Mouse (Mus musculus) embryonic facial prominence, embryonic 11.5 days (tissue): ENCODE measurements at regions not wholly inside any gene's neighbourhood (a gene's known extent, or its start where the extent isn't known, plus 50 kb on each side); places are given as distances from the start of the nearest gene placed in this dataset.

ENCODE experiments used
- ATAC-seq: fragments of 200-750 bp; cut with Nextera tagmentation; replicated peaks from 2 replicates; pipeline ENCODE4 v1.8.0; 2017; ENCODE audit warnings: low read depth; ENCODE audit not compliant: insufficient number of reproducible peaks, low FRiP score, low TSS enrichment
- DNase-seq: peaks from one replicate; pipeline ENCODE4 v3.0.0-alpha.2; 2015; ENCODE audit warnings: low spot score
- H3K27ac ChIP-seq: fragments of 300-500 bp; sonication (generic); replicated peaks from 2 replicates; pipeline ENCODE4 v1.5.1; 2014; ENCODE audit warnings: mild to moderate bottlenecking, low read depth, low read length, control low read depth
- H3K27me3 ChIP-seq: fragments of 300-500 bp; sonication (generic); 2 replicates; pipeline ENCODE4 v1.6.1; 2014; ENCODE audit warnings: mild to moderate bottlenecking, low read length, moderate library complexity, mixed read lengths; ENCODE audit not compliant: control insufficient read depth, insufficient read depth
- H3K36me3 ChIP-seq: fragments of 300-500 bp; sonication (generic); replicated peaks from 2 replicates; pipeline ENCODE4 v1.6.1; 2014; ENCODE audit warnings: low read depth, mild to moderate bottlenecking, low read length, moderate library complexity, mixed read lengths; ENCODE audit not compliant: control insufficient read depth, insufficient read depth
- H3K4me1 ChIP-seq: fragments of 300-500 bp; sonication (generic); 2 replicates; pipeline ENCODE4 v1.6.1; 2014; ENCODE audit warnings: low read length, mixed read lengths; ENCODE audit not compliant: control insufficient read depth, insufficient read depth
- H3K4me2 ChIP-seq: fragments of 300-500 bp; sonication (generic); 2 replicates; pipeline ENCODE4 v1.6.1; 2014; ENCODE audit warnings: low read depth, mild to moderate bottlenecking, control low read depth, low read length, moderate library complexity
- H3K4me3 ChIP-seq: fragments of 300-500 bp; sonication (generic); 2 replicates; pipeline ENCODE4 v1.5.1; 2014; ENCODE audit warnings: low read depth, low read length, control low read depth
- H3K9ac ChIP-seq: fragments of 300-500 bp; sonication (generic); replicated peaks from 2 replicates; pipeline ENCODE4 v1.6.1; 2014; ENCODE audit warnings: mild to moderate bottlenecking, control low read depth, low read length
- H3K9me3 ChIP-seq: fragments of 300-500 bp; sonication (generic); replicated peaks from 2 replicates; pipeline ENCODE4 v1.6.1; 2016; ENCODE audit warnings: mild to moderate bottlenecking, low read length, inconsistent platforms, mixed read lengths; ENCODE audit not compliant: control insufficient read depth
- WGBS: fragments of 180-500 bp; shearing (Covaris S2); extraction: QIAGEN DNeasy Blood & Tissue Kit; methylation state at CpG from one replicate; pipeline ENCODE4 v1.1.7; 2014; 5-methylcytosine and 5-hydroxymethylcytosine counted together

GRCm38 (mm10) chr12:7764795-7765697 is 212.4 kb upstream of the Apob start:
- no peaks in the 10 kb centered on the region for H3K9me3 ChIP-seq

GRCm38 (mm10) chr12:7774127-7774526 is 203.3 kb upstream of the Apob start:
- Histone ChIP-seq H3K27ac (no peak overlapping the region), H3K27me3 (no peaks in the 10 kb centered on the region), H3K4me1 (no peaks in the 10 kb centered on the region), H3K36me3 (no peaks in the 10 kb centered on the region), H3K9ac (no peak overlapping the region), H3K9me3 (no peaks in the 10 kb centered on the region), H3K4me2 (no peak overlapping the region), H3K4me3 (no peak overlapping the region)
- no peak for DNase-seq
- 44% methylated on average over 3 of the region's 3 CpGs for WGBS
- no peak for ATAC-seq

More at GRCm38 (mm10) chr12:7764795-7765697, 212.4 kb upstream of the Apob start:
- Histone ChIP-seq H3K4me1 (no peaks in the 10 kb centered on the region), H3K27me3 (no peaks in the 10 kb centered on the region), H3K36me3 (no peaks in the 10 kb centered on the region), H3K4me3 (no peak overlapping the region), H3K9ac (no peak overlapping the region), H3K27ac (no peak overlapping the region), H3K4me2 (no peak overlapping the region)
- ATAC-seq (no peak), DNase-seq (no peak)
- 80% methylated on average over 11 of the region's 11 CpGs for WGBS

- DNase-seq, result no peak
- H3K27ac ChIP-seq, result no peak overlapping the region
- WGBS, result 63% methylated on average over 3 of the region's 3 CpGs
These were observed 201.1 kb upstream of the Apob start for GRCm38 (mm10) chr12:7776335-7776734.

GRCm38 (mm10) chr12:7777220-7778055 is 200.0 kb upstream of the Apob start:
- Histone ChIP-seq H3K27ac (no peak overlapping the region), H3K4me1 (no peaks in the 10 kb centered on the region), H3K27me3 (no peaks in the 10 kb centered on the region), H3K9ac (no peak overlapping the region), H3K36me3 (no peaks in the 10 kb centered on the region), H3K4me2 (no peak overlapping the region), H3K9me3 (no peaks in the 10 kb centered on the region), H3K4me3 (no peak overlapping the region)
- 59% methylated on average over 10 of the region's 10 CpGs for WGBS
- peak; percentile 87 for DNase-seq
- ATAC-seq, result 0 out of 2 replicates have a peak, but pooled peaks have one; percentile 62

More at GRCm38 (mm10) chr12:7776335-7776734, 201.1 kb upstream of the Apob start:
- Histone ChIP-seq H3K9me3 (no peaks in the 10 kb centered on the region), H3K9ac (no peak overlapping the region), H3K27me3 (no peaks in the 10 kb centered on the region), H3K36me3 (no peaks in the 10 kb centered on the region), H3K4me2 (no peak overlapping the region), H3K4me3 (no peak overlapping the region), H3K4me1 (no peaks in the 10 kb centered on the region)
- no peak for ATAC-seq

- Histone ChIP-seq H3K4me2 (no peak overlapping the region), H3K36me3 (no peaks in the 10 kb centered on the region)
- no peak for ATAC-seq
These were observed 199.4 kb upstream of the Apob start for GRCm38 (mm10) chr12:7778056-7778440.

GRCm38 (mm10) chr12:7816616-7817015 is 160.8 kb upstream of the Apob start:
- DNase-seq (no peak), ATAC-seq (no peak)
- H3K27me3 ChIP-seq, result no peaks in the 10 kb centered on the region
- H3K27ac ChIP-seq, result no peak overlapping the region
- no peaks in the 10 kb centered on the region for H3K9me3 ChIP-seq
- no peak overlapping the region for H3K4me2 ChIP-seq
- H3K4me3 ChIP-seq, result no peak overlapping the region
- H3K4me1 ChIP-seq, result no peaks in the 10 kb centered on the region
- H3K36me3 ChIP-seq, result no peaks in the 10 kb centered on the region
- 82% methylated on average over 5 of the region's 5 CpGs for WGBS
- H3K9ac ChIP-seq, result no peak overlapping the region

More at GRCm38 (mm10) chr12:7778056-7778440, 199.4 kb upstream of the Apob start:
- 49% methylated on average over 6 of the region's 6 CpGs for WGBS
- DNase-seq, result peak; percentile 30
- Histone ChIP-seq H3K4me3 (no peak overlapping the region), H3K9me3 (no peaks in the 10 kb centered on the region), H3K9ac (no peak overlapping the region), H3K27me3 (no peaks in the 10 kb centered on the region), H3K4me1 (no peaks in the 10 kb centered on the region), H3K27ac (no peak overlapping the region)

GRCm38 (mm10) chr12:7820006-7820704 is 157.3 kb upstream of the Apob start:
- H3K9ac ChIP-seq, result no peak overlapping the region
- no peaks in the 10 kb centered on the region for H3K36me3 ChIP-seq
- H3K27me3 ChIP-seq, result no peaks in the 10 kb centered on the region
- H3K4me3 ChIP-seq, result no peak overlapping the region
- WGBS, result 87% methylated on average over 4 of the region's 4 CpGs
- ATAC-seq, result no peak
- H3K4me2 ChIP-seq, result no peak overlapping the region
- no peak overlapping the region for H3K27ac ChIP-seq
- no peak for DNase-seq
- H3K9me3 ChIP-seq, result no peaks in the 10 kb centered on the region
- no peaks in the 10 kb centered on the region for H3K4me1 ChIP-seq
